24 mouse cellular contexts compared by ENCODE assay signal in the genomic region with DNA sequence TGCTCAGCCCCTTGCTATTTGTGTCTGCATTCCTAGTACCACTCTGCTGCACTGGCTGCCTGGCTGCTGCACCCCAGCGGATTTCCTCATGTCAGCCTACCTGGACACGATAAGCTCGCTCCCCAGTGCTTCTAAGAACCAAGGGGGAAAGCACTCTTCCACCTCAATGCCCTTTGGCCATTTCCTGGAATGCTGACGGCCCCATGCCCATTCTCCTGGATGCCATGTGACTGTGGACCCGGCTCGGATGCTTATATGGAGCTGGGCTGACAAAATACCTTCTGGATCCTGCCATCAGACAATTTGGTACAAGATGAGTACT. TPM values are rescaled to one million over a fixed set of nuclear protein-coding genes. Genes with fewer than 3 reads are reported as not detected.
DNase-seq lines count a peak whose midpoint lies in the region; TF ChIP-seq lines count a peak whose summit lies in the region.
"Had no signal": no experiment of that assay in that cellular context is flagged by ENCODE, and none has a peak within 500 bp of the region (broad histone marks: within the 10 kb centered on the region; RNA-seq: fewer than 3 reads in every experiment).

No protein-coding gene starts in this region.

- H3K4me3 ChIP-seq in kidney, adult 2 months (ENCODE audit: insufficient read depth, low read depth, low read length) = no peak overlapping the region
- H3K4me3 ChIP-seq in liver, adult 2 months (ENCODE audit: insufficient read depth, low read depth, low read length) = no peak overlapping the region
- H3K4me3 ChIP-seq: forebrain, embryonic 15.5 days; heart, embryonic 12.5 days; hindbrain, embryonic 10.5 days had no signal

- no peaks in the 10 kb centered on the region for H3K79me2 ChIP-seq in liver, adult 2 months (ENCODE audit: control insufficient read depth, insufficient read depth, low read length)

- DNase-seq in kidney, adult 2 months = peak; percentile 73
- DNase-seq in kidney, postnatal 10 days = no peak
- DNase-seq in liver, adult 2 months (ENCODE audit: extremely low read depth, low read depth, low spot score) = peak; percentile 70
- no peak for DNase-seq in liver
- DNase-seq in 3134 (ENCODE audit: extremely low read depth, insufficient read length, low spot score) = peak; percentile 57
- DNase-seq in Muller cell, postnatal 12 days (ENCODE audit: inconsistent ontology term) = peak; percentile 60
- no peak for DNase-seq in spleen, postnatal 14 days (ENCODE audit: low spot score in 2 of 2)
- no peak for DNase-seq in left cerebral cortex, postnatal 36 days (ENCODE audit: low spot score in 2 of 2)
- DNase-seq: B cell, adult 2 months; cerebellum, adult 18-20 months; cerebellum, adult 9-11 months; cerebellum, postnatal 36 days; heart, adult 18-20 months had no signal

- peaks cover 17% of the 10 kb centered on the region for H3K4me1 ChIP-seq in kidney, adult 2 months (ENCODE audit: control insufficient read depth, insufficient read depth, low read length)
- H3K4me1 ChIP-seq in liver, adult 2 months (ENCODE audit: control insufficient read depth, insufficient read depth, low read length) = peaks cover 36% of the 10 kb centered on the region

- no peaks in the 10 kb centered on the region for H3K27me3 ChIP-seq in kidney, adult 2 months (replicated peaks; ENCODE audit: control insufficient read depth, insufficient read depth, low read length)
- no peaks in the 10 kb centered on the region for H3K27me3 ChIP-seq in liver, adult 2 months (ENCODE audit: control insufficient read depth, insufficient read depth, low read length)
- H3K27me3 ChIP-seq: forebrain, embryonic 15.5 days; heart, embryonic 12.5 days had no signal

- intact Hi-C loops in left cerebral cortex, postnatal 36 days (cut with DNase I) = no loop called here

- no peaks in the 10 kb centered on the region for H3K36me3 ChIP-seq in kidney, adult 2 months (ENCODE audit: control insufficient read depth, insufficient read depth, low read length)
- H3K36me3 ChIP-seq in liver, adult 2 months (ENCODE audit: control insufficient read depth, insufficient read depth, low read length) = no peaks in the 10 kb centered on the region
- H3K36me3 ChIP-seq: forebrain, embryonic 15.5 days had no signal

- no peak for TF ChIP-seq POLR2A in kidney, adult 2 months (IDR thresholded peaks at IDR 0.05; ENCODE audit: low read depth, low read length)
- TF ChIP-seq POLR2A in liver, adult 2 months (IDR thresholded peaks at IDR 0.05; ENCODE audit: extremely low read depth, insufficient read depth, low read length) = no peak

- 26% methylated on average over 6 of the region's 6 CpGs for WGBS in kidney, adult 2 months
- WGBS in liver, adult 2 months = 24% methylated on average over 6 of the region's 6 CpGs

- H3K27ac ChIP-seq in kidney, adult 2 months (ENCODE audit: insufficient read depth, low read depth, low read length) = no peak overlapping the region
- H3K27ac ChIP-seq in liver, adult 2 months (replicated peaks; ENCODE audit: insufficient read depth, low read depth, low read length) = peak overlapping the region; percentile 86
- H3K27ac ChIP-seq: forebrain, embryonic 15.5 days; hindbrain, embryonic 10.5 days; hindbrain, embryonic 14.5 days had no signal

- no peak overlapping the region for H3K9ac ChIP-seq in liver, adult 2 months (ENCODE audit: low read depth, low read length)
- H3K9ac ChIP-seq: forebrain, embryonic 15.5 days; hindbrain, embryonic 14.5 days had no signal

- no peak for TF ChIP-seq CTCF in kidney, adult 2 months (conservative IDR thresholded peaks at IDR 0.05; ENCODE audit: insufficient read depth, insufficient read length, low read depth, low read length)
- no peak for TF ChIP-seq CTCF in liver, adult 2 months (IDR thresholded peaks at IDR 0.05; ENCODE audit: low read depth, low read length)

RNA-seq across cellular contexts. Expression of a gene that starts 10.9 kb away (rescaled TPM):
- polyA plus RNA-seq in kidney, adult 2 months (2012; rRNA removed) = 137 and 139 TPM in 2 replicates
- 42.5 and 49.3 TPM in 2 replicates for total RNA-seq in liver, adult 2 months (2014; rRNA removed)
- 36.4 and 55.0 TPM in 2 replicates for polyA plus RNA-seq in liver, adult 2 months (2012; rRNA removed)
- 10 to 100 TPM; 41.8 to 55.4 TPM for total RNA-seq in left cerebral cortex, postnatal 36 days (2021)
- polyA plus RNA-seq: G1E had no signal

RNA-seq across cellular contexts. Expression of a gene that starts 13.9 kb away (rescaled TPM):
- 19.0 and 19.8 TPM in 2 replicates for polyA plus RNA-seq in kidney, adult 2 months (2012; rRNA removed)
- total RNA-seq in liver, adult 2 months (2014; rRNA removed) = 8.9 and 10.6 TPM in 2 replicates
- polyA plus RNA-seq in liver, adult 2 months (2012; rRNA removed) = 10.1 and 11.2 TPM in 2 replicates
- 10 to 100 TPM; 23.7 to 32.4 TPM for total RNA-seq in left cerebral cortex, postnatal 36 days (2021)

RNA-seq across cellular contexts. Expression of a gene that starts 32.5 kb away (rescaled TPM):
- not detected in 2 replicates for polyA plus RNA-seq in kidney, adult 2 months (2012; rRNA removed)
- total RNA-seq in liver, adult 2 months (2014; rRNA removed) = not detected in 2 replicates
- not detected in 2 replicates for polyA plus RNA-seq in liver, adult 2 months (2012; rRNA removed)
- total RNA-seq in left cerebral cortex, postnatal 36 days (2021) = not detected
- total RNA-seq: adrenal gland, postnatal 14 days; gastrocnemius, adult 8-10 months; gastrocnemius, postnatal 4 days; heart, adult 18-20 months; heart, postnatal 25 days had no signal
- polyA plus RNA-seq: activated CD4-positive, CD25-positive, alpha-beta regulatory T cell, adult 4 months; CD4-positive, CD25-positive, alpha-beta regulatory T cell, adult 4 months; heart, embryonic 12.5 days had no signal

Comparison
In these comparisons a context has a peak if more than half of its experiments do, and no peak if none do; other contexts are left out.
1. DNase-seq: peak in kidney, adult 2 months (single experiment), liver, adult 2 months (single experiment), 3134 (single experiment) and Muller cell, postnatal 12 days (single experiment); none in kidney, postnatal 10 days (single experiment), liver (single experiment), spleen, postnatal 14 days (0 of 2) and left cerebral cortex, postnatal 36 days (0 of 2).